Comparison of ENCODE assay signal across 26 mouse cellular contexts in the genomic region with DNA sequence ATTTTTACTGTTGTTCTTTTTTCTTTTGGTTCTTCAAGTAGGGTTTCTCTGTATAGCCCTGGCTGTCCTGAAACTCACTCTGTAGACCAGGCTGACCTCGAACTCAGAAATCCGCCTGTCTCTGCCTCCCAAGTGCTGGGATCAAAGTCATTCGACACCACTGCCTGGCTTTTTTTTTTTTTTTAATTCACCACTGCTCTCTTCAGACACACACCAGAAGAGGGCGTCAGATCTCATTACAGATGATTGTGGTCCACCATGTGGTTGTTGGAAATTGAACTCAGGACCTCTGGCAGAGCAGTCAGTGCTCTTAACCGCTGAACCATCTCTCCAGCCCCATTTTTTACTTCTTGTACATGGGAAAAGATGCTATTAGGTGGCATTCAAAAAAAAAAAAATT. TPM values are rescaled to one million over a fixed set of nuclear protein-coding genes. Genes with fewer than 3 reads are reported as not detected.
"Had no signal": no experiment of that assay in that cellular context is flagged by ENCODE, and none has a peak within 500 bp of the region (broad histone marks: within the 10 kb centered on the region; RNA-seq: fewer than 3 reads in every experiment).

No protein-coding gene starts in this region.

RNA-seq across cellular contexts. Expression of a gene that starts 11.1 kb away (rescaled TPM):
- total RNA-seq: left cerebral cortex, adult 8-10 months; left cerebral cortex, postnatal 10 days; left cerebral cortex, postnatal 14 days; left cerebral cortex, postnatal 25 days; left cerebral cortex, postnatal 36 days; liver, adult 2 months; megakaryocyte progenitor cell, adult 5-6 weeks; megakaryocyte, adult 5-6 weeks; megakaryocyte-erythroid progenitor cell, adult 5-6 weeks; monocyte, adult 5-6 weeks had no signal
- polyA plus RNA-seq: limb, embryonic 10.5 days; liver, adult 2 months; liver, embryonic 12.5 days; liver, embryonic 13.5 days; liver, embryonic 14.5 days; liver, embryonic 15.5 days; liver, embryonic 16.5 days; liver, postnatal 0 days; lung, adult 2 months; lung, embryonic 14.5 days; lung, embryonic 15.5 days; lung, embryonic 16.5 days; midbrain, embryonic 10.5 days; midbrain, embryonic 12.5 days; myocyte; neural tube, embryonic 11.5 days had no signal

RNA-seq across cellular contexts. Expression of a gene that starts 36.8 kb away (rescaled TPM):
- total RNA-seq: left cerebral cortex, postnatal 36 days; megakaryocyte progenitor cell, adult 5-6 weeks; megakaryocyte, adult 5-6 weeks; megakaryocyte-erythroid progenitor cell, adult 5-6 weeks; monocyte, adult 5-6 weeks had no signal
- polyA plus RNA-seq: liver, adult 2 months; macrophage had no signal

RNA-seq across cellular contexts. Expression of a gene that starts 43.9 kb away (rescaled TPM):
- total RNA-seq: liver, adult 2 months; megakaryocyte progenitor cell, adult 5-6 weeks; megakaryocyte, adult 5-6 weeks; megakaryocyte-erythroid progenitor cell, adult 5-6 weeks; monocyte, adult 5-6 weeks had no signal
- polyA plus RNA-seq: liver, adult 2 months; liver, postnatal 0 days; macrophage; myocyte had no signal
